Mouse (Mus musculus) ES-E14 (cell line): Measurements from ENCODE around the gene Gm17428.

Experiments
- CHD2 ChIP-seq: IDR thresholded peaks from 2 replicates; pipeline ENCODE4 v1.6.1; 2014; ENCODE audit warnings: mild to moderate bottlenecking, low read depth, low read length, inconsistent platforms
- HCFC1 ChIP-seq: IDR thresholded peaks from 2 replicates; pipeline ENCODE4 v1.6.1; 2012; ENCODE audit warnings: low read length, inconsistent platforms, borderline replicate concordance; ENCODE audit not compliant: insufficient read depth
- MAFK ChIP-seq: IDR thresholded peaks from 2 replicates; pipeline ENCODE4 v1.6.1; 2014; ENCODE audit warnings: mild to moderate bottlenecking, low read depth, low read length, inconsistent platforms; ENCODE audit not compliant: insufficient read depth
- ZNF384 ChIP-seq: IDR thresholded peaks from 2 replicates; pipeline ENCODE4 v1.6.1; 2012; ENCODE audit warnings: low read depth, low read length, inconsistent platforms

GRCm38 (mm10) chr14:55014591-55014990 is 37.9 kb downstream of the Gm17428 start:
- TF ChIP-seq HCFC1, result no peak
- no peak for TF ChIP-seq MAFK
- no peak for TF ChIP-seq ZNF384
- no peak for TF ChIP-seq CHD2
